Mouse (Mus musculus) neural tube, embryonic 11.5 days (tissue): ENCODE results near the gene Nufip2. TPM values are rescaled to one million over a fixed set of nuclear protein-coding genes. Genes with fewer than 3 reads are reported as not detected.

Experiments used
- ATAC-seq: fragments of 200-750 bp; cut with Nextera tagmentation; 2 replicates; pipeline ENCODE4 v1.8.0; 2017; ENCODE audit warnings: moderate number of reproducible peaks, mild to moderate bottlenecking, moderate TSS enrichment, moderate library complexity; ENCODE audit not compliant: insufficient read depth, low FRiP score, low TSS enrichment
- DNase-seq: peaks from one replicate; pipeline ENCODE4 v3.0.0-alpha.2; 2015; ENCODE audit warnings: low spot score
- H3K27ac ChIP-seq: fragments of 300-500 bp; sonication (generic); 2 replicates; pipeline ENCODE4 v1.5.1; 2014; ENCODE audit warnings: low read depth, mild to moderate bottlenecking, low read length
- H3K27me3 ChIP-seq: fragments of 300-500 bp; sonication (generic); 2 replicates; pipeline ENCODE4 v1.6.1; 2014; ENCODE audit warnings: mild to moderate bottlenecking, low read length, mixed read lengths; ENCODE audit not compliant: control insufficient read depth, insufficient read depth
- H3K36me3 ChIP-seq: fragments of 300-500 bp; sonication (generic); 2 replicates; pipeline ENCODE4 v1.6.1; 2014; ENCODE audit warnings: mild to moderate bottlenecking, low read length, moderate library complexity, mixed read lengths; ENCODE audit not compliant: control insufficient read depth, insufficient read depth
- H3K4me1 ChIP-seq: fragments of 300-500 bp; sonication (generic); 2 replicates; pipeline ENCODE4 v1.6.1; 2014; ENCODE audit warnings: low read length, mixed read lengths; ENCODE audit not compliant: control insufficient read depth, insufficient read depth
- H3K4me2 ChIP-seq: fragments of 300-500 bp; sonication (generic); 2 replicates; pipeline ENCODE4 v1.6.1; 2014; ENCODE audit warnings: low read depth, mild to moderate bottlenecking, moderate library complexity
- H3K4me3 ChIP-seq: fragments of 300-500 bp; sonication (generic); 2 replicates; pipeline ENCODE4 v1.5.1; 2014; ENCODE audit warnings: low read depth, low read length
- H3K9ac ChIP-seq: fragments of 300-500 bp; sonication (generic); 2 replicates; pipeline ENCODE4 v1.6.1; 2014; ENCODE audit warnings: mild to moderate bottlenecking, low read length
- H3K9me3 ChIP-seq: fragments of 300-500 bp; sonication (generic); 2 replicates; pipeline ENCODE4 v1.6.1; 2016; ENCODE audit warnings: low read length; ENCODE audit not compliant: control insufficient read depth
- WGBS: fragments of 180-500 bp; shearing (Covaris S2); extraction: QIAGEN DNeasy Blood & Tissue Kit; methylation state at CpG from one replicate; pipeline ENCODE4 v1.1.7; 2014; 5-methylcytosine and 5-hydroxymethylcytosine counted together
- polyA plus RNA-seq: library from polyadenylated mRNA; unstranded; fragments of >200 nt; fragmentation: Nextera tagmentation; extraction: Ambion mirVana; gene quantifications from 2 replicates; pipeline ENCODE4 v1.2.1, GENCODE M21; 2014

The Nufip2 gene
- polyA plus RNA-seq, 1 experiment from 2014 or later, result 3.8 TPM

GRCm38 (mm10) chr11:77791241-77791727, 105.3 kb downstream of the Nufip2 start:
- Histone ChIP-seq H3K9me3 (no peaks in the 10 kb centered on the region), H3K27me3 (no peaks in the 10 kb centered on the region), H3K4me1 (peaks cover 15% of the 10 kb centered on the region; the same call in 1 of the 2 replicates), H3K4me2 (no peak overlapping the region), H3K4me3 (no peak overlapping the region), H3K36me3 (no peaks in the 10 kb centered on the region), H3K9ac (no peak overlapping the region), H3K27ac (peak overlapping the region; percentile 54; the same call in 1 of the 2 replicates)
- no peak for ATAC-seq
- peak; percentile 43 for DNase-seq
- WGBS, result 37% methylated on average over 8 of the region's 8 CpGs

Other genes starting within 250 kb of the Nufip2 start
- 0.41 and 0.43 TPM in 2 replicates for gene Coro6, start 223.7 kb upstream of the Nufip2 start, polyA plus RNA-seq
- 19.4 and 20.5 TPM in 2 replicates for gene Ankrd13b, start 196.5 kb upstream of the Nufip2 start, polyA plus RNA-seq
- gene Git1, start 192.6 kb upstream of the Nufip2 start, polyA plus RNA-seq, result 18.7 and 21.2 TPM in 2 replicates
- gene Abhd15, start 171.0 kb upstream of the Nufip2 start, polyA plus RNA-seq, result 2.8 and 4.0 TPM in 2 replicates
- 27.8 and 31.9 TPM in 2 replicates for gene Trp53i13, start 170.2 kb upstream of the Nufip2 start, polyA plus RNA-seq
- not detected in 2 replicates for gene Gm10392, start 167.0 kb upstream of the Nufip2 start, polyA plus RNA-seq
- gene Taok1, start 78.3 kb upstream of the Nufip2 start, polyA plus RNA-seq, result 18.4 and 18.6 TPM in 2 replicates
- 2.8 and 3.6 TPM in 2 replicates for gene Cryba1, start 39.1 kb downstream of the Nufip2 start, polyA plus RNA-seq
- gene Myo18a, start 77.1 kb downstream of the Nufip2 start, polyA plus RNA-seq, result 26.5 and 31.3 TPM in 2 replicates
- gene Gm10277, start 101.6 kb downstream of the Nufip2 start, polyA plus RNA-seq, result 0.68 and 0.93 TPM in 2 replicates
- 2.6 and 4.0 TPM in 2 replicates for gene Pipox, start 207.9 kb downstream of the Nufip2 start, polyA plus RNA-seq
- gene Sez6, start 244.6 kb downstream of the Nufip2 start, polyA plus RNA-seq, result 12.4 and 13.8 TPM in 2 replicates